Mouse (Mus musculus) embryonic fibroblast, embryonic 13.5 days (primary cell): ENCODE results near the gene Gm9918.
A peak's percentile ranks its signal among the peaks of the same experiment; 100 is the strongest.

Experiments
- CTCF ChIP-seq: IDR thresholded peaks from 2 replicates; pipeline ENCODE4 v1.5.1; 2011; ENCODE audit warnings: mild to moderate bottlenecking, control low read depth, low read length, moderate library complexity, borderline replicate concordance; ENCODE audit not compliant: insufficient read depth
- POLR2A ChIP-seq: IDR thresholded peaks from 2 replicates; pipeline ENCODE4 v1.6.1; 2011; ENCODE audit warnings: low read depth, mild to moderate bottlenecking, control low read depth, low read length, moderate library complexity

GRCm38 (mm10) chr15:102239260-102239590 lies 31.1 kb upstream of the Gm9918 start:
- TF ChIP-seq POLR2A (no peak), CTCF (peak; percentile 66)
